Mouse (Mus musculus) cerebellum, postnatal 10 days (tissue): ENCODE results near the gene Lamtor1.
A peak's percentile ranks its signal among the peaks of the same experiment; 100 is the strongest.
"Not testable (repeated sequence)": the region's sequence is repeated elsewhere in the genome, so short reads cannot be mapped to it uniquely, and the experiment has no call there.

ENCODE experiments used
- DNase-seq, 2 experiments: peaks; one replicate each; pipeline ENCODE4 v3.0.0; 2021; ENCODE audit warnings: mixed read lengths in 2 of 2

Lamtor1 gene

GRCm38 (mm10) chr7:101900331-101901097 is 5.2 kb upstream of the Lamtor1 start:
- DNase-seq, result no peak

DNA sequence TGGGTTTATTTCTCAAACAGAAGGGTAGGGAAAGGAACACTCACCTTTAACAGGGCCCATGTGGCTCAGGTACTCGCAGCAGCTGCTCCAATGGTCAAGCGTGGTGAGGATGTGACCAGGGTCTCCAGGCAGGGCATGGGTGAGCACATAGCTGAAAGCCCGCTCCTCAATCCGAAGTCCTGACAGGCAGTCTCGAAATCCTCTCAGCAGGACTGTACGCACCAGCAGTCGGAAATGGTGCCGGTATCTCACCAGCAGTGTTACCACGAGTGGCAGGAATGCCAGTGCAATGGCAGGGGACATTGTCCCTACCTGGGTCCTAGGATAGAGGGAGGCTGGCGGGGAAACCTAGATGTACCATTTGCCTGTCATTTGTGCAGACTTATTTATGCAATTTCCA is 3.7 kb upstream of the Lamtor1 start:
- DNase-seq, result no peak

DNA sequence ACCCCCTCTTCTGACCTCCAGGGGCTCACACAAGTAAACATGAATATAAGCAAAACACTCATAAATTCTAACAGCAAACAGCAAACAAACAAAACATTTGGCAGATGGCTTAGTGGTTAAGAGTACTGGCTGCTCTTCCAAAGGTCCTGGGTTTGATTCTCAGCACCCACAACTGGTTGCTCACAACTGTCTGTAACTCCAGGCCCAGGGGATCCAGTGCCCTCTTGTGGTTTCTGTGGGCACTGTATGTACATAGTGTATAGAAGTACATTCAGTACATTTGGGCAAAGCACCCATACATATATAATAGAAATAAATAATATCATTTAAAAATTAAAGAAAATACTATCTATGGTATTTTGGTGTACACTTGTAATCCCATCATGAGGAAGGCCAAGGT is 2.9 kb upstream of the Lamtor1 start:
- DNase-seq, result no peak

DNA sequence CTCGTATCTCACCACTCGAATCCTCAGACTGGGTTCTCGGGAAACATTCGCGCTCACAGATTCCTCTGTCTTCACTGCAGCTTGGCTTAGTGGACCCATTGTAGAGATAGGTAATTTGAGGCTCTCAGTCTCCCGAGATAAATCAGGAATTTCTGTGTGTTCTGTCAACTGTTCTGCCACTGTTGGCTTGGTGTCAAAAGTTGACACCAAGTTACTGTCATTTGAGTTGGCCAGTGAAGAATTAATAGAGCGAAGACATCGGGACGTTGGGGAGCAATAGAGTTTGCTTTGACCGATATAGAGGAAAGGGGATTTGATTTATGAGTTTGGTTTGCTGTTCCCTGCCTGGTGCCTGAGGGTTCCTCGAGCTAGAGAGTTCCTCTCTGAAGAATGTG is 580 bp downstream of the Lamtor1 start, which contains the start of gene Tomt:
Tomt (minus strand) TSS at position 73 of the 395 bp plus-strand sequence.
- no peak for DNase-seq

DNA sequence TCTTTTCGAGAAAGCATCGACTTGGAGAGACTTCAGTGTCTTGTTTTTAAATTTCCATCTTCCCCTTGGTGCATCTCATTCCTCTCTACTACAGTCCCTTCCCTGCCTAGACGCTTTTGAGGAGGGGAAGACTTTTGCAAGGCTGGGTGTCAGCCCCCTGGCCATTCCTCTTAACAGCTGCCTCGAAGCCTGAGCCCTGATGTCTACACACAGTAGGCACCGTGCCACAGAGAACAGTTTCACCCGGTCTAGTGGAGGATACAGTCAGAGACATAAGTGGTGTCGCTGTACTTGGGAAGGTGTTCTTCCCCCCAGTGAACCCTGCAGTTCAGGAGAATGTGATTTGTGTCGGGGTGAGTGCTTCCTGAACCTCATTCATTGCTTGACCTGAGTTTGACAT is 992 bp downstream of the Lamtor1 start:
- peak; percentile 27 to 30 for DNase-seq

DNA sequence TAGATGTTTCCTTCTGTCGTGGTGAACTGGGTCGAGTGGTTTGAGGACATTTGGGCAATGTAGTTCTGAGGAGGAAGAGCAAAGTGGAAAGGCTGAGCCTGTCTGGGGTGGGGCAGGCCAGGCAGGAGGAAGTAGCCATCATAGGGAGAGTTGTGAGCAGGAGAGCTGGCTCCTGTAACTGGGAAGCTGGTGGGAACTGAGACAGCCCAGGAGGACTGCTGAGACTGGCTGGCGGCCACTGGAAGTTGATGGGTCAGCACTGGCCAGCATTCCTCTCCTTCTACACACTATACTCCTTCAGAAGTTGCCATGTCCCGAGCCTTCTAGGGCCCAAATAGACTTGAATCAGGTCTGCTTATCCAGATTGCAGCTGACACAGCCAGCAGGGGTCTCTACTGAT is 2.7 kb downstream of the Lamtor1 start:
- peak in 1 of 2 experiments; percentile 26 for DNase-seq

DNA sequence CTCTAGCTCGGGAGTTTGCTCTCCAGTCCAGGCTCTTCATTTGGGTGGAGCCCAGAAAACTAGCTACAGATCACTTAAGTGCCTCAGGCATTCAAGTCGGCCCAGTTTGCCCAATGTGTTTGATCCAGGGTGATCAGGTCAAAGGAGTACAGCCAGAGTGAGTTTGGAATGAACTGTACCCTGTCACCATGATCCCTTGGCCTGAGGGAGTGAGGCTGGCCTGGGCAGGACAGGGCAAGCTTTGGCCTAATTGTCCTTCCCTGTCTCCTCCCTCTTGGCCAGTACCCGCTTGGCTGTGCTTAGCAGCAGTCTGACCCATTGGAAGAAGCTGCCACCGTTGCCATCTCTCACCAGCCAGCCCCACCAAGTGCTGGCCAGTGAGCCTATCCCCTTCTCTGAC is 4.4 kb downstream of the Lamtor1 start:
- DNase-seq, result no peak

- no peak for DNase-seq
Observed at GRCm38 (mm10) chr7:101911982-101912381, 6.3 kb downstream of the Lamtor1 start.

- peak; percentile 82 to 85 for DNase-seq
Observed at GRCm38 (mm10) chr7:101918071-101918470, 12.4 kb downstream of the Lamtor1 start.

GRCm38 (mm10) chr7:101925892-101926291 is 20.2 kb downstream of the Lamtor1 start:
- not testable (repeated sequence) for DNase-seq

- DNase-seq, result no peak
Observed at GRCm38 (mm10) chr7:101928093-101928492, 22.4 kb downstream of the Lamtor1 start.

- no peak for DNase-seq
Observed at GRCm38 (mm10) chr7:101932551-101932950, 26.8 kb downstream of the Lamtor1 start.

DNA sequence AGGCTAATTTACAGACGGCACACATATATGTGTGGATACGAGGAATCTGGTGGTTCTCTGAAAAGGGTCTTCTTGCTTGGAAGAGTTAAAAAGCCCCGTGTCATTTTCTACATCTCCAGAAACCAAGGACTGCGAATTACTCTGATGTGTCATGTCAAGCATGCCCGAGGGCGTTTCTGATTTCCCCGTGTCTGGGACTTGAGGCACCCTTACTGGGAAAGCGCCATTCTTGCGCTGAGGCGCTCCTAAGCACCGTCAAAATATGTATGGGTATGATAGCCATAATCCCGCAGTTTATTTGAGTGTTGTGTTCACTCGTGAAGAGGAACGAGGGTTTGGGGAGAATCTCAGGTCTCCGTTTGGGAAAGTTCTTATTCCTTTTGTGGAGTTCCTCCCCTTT is 27.6 kb downstream of the Lamtor1 start:
- DNase-seq, result peak in 1 of 2 experiments; percentile 25

GRCm38 (mm10) chr7:101933751-101934240 is 28.1 kb downstream of the Lamtor1 start, which contains the start of the genes Lrrc51 and Numa1:
Gene Lrrc51, minus strand, starts transcription at chr7:101933895.
Gene Numa1, plus strand, starts transcription at chr7:101934111.
- DNase-seq, result peak; percentile 96 to 98

- DNase-seq, result peak in 1 of 2 experiments; percentile 26
Observed at GRCm38 (mm10) chr7:101935957-101936356, 30.3 kb downstream of the Lamtor1 start.

- DNase-seq, result peak in 1 of 2 experiments; percentile 25
Observed at GRCm38 (mm10) chr7:101936996-101937395, 31.3 kb downstream of the Lamtor1 start.

DNA sequence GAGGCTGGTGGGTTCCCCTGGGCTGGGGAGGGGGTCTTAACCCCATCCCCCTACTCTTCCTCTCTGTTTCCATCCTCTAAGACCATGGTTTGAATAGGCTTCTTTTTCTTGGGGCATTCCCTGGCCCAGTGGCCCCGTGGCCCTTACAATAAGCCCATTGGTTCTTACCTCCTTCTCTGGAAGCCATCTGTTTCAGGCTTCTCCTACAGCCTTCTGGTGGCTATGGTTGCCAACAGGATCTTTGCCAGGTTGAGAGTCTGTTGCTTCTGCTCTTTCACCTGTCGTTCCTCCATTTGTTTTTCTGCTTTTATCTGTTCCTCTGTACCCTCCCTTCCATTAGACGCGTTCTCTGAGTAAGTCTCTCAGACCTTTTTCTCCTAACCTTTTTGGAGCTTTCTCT is 31.9 kb downstream of the Lamtor1 start:
- peak; percentile 94 to 95 for DNase-seq

DNA sequence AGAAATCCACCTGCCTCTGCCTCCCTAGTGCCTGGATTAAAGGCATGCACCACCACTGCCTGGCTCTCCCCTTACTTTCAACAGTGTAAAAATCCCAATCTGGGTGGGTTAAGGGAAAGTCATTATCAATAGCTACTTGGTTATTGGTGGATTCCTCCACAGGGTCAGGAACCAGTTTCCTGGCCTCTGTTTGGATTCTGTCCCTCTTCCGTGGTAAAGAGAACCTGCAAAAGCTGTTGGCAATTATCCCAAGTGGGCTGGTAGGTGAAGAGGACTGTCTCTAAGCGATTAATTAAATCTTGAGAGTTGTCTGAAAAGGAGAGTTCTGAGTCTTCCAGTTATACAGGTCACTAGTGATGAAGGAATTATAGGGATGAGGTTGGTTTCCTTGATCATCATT is 32.6 kb downstream of the Lamtor1 start:
- peak; percentile 21 to 64 for DNase-seq

- DNase-seq, result no peak
Observed at GRCm38 (mm10) chr7:101939758-101940157, 34.1 kb downstream of the Lamtor1 start.

DNA sequence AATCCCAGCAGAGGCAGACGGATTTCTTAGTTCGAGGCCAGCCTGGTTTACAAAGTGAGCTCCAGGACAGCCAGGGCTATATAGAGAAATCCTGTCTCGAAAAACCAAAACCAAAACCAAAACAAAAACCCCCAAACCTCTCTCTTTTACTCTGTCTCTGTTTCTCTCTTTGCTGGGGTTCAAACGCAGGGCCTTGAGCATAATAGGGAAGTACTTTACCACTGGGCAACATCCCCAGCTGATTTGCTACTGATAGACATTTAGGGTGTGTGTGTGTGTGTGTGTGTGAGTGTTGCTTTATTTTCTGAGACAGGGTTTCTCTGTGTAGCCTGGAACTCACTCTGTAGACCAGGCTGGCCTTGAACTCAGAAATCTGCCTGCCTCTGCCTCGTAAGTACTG is 43.3 kb downstream of the Lamtor1 start:
- not testable (repeated sequence) for DNase-seq

DNA sequence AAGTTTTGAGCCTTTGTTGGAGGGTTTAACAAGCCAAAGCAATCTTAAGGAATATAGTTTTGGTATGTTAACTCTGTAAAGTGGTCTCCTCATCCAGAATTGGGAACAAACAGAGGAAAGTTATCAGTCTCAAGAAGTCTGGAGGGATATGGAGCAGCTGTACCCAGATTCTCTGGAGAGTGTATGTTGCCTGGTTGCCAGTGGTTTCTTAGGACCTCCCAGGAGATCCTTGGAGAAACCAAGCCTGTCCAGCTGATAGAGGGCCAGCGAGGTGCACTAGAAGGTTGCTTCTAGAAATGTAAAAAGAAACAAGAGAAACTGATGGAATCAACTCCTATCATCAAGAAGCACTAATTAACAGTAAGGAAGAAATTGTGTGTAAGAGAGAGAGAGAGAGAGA is 45.9 kb downstream of the Lamtor1 start:
- no peak for DNase-seq

DNA sequence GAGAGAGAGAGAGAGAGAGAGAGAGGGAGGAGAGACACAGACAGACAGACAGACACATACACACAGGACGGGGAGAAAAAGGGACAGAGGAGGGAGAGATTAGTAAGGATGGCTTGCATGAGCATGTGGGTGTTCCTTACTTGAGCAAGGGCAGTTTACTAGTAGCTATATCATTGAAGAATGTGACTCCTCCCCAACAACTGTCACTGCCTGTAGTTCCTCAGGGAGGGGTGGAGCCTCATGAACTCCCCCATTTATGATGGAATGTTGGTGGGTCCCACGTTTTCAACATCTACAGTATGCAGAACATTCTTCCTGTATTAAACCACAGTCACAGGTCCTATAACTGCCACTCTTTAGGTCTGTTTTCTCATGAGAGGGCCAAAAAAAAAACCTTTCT is 46.4 kb downstream of the Lamtor1 start:
- no peak for DNase-seq

DNA sequence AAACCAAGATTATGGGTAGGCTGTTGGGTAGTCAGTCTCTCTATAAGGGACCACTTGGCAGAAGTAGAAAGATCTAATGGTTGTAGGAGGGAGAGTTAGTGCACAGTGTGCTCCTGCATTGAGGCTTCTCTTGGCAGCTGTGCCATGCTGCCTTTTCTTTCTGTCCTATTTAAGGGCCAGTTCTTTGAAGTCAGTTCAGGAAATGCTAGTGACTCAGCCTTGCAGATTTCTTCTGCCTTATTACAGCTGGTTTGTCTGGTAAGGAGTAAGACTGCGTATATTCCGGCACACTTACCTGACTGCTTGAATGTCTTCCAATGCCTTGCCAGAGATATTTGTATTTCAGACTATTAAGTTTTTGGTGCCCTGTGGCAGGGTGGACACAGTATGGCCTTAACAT is 48.5 kb downstream of the Lamtor1 start:
- DNase-seq, result no peak

- no peak for DNase-seq
Observed at GRCm38 (mm10) chr7:101955276-101955675, 49.6 kb downstream of the Lamtor1 start.
